Mouse (Mus musculus) inflammation-experienced regulatory T-cells (primary cell): Measurements from ENCODE around the gene Tmem176b. TPM values are rescaled to one million over a fixed set of nuclear protein-coding genes. Genes with fewer than 3 reads are reported as not detected.

Experiments used
- polyA plus RNA-seq, 2 experiments: library from polyadenylated mRNA; unstranded; fragments of 100-300 nt; shearing (Covaris generic); gene quantifications; one replicate each; pipeline ENCODE4 v1.2.1; 2017

Gene Tmem176b
- polyA plus RNA-seq = 10 to 100 TPM in 1 of 2 experiments, 1 to 10 TPM in 1; 6.2 to 14.1 TPM

GRCm38 (mm10) chr6:48840973-48841625 is at the start of gene Tmem176b:
TSS of gene Tmem176b (minus strand) at chr6:48841496.

GRCm38 (mm10) chr6:48872596-48872995 is 31.3 kb upstream of the Tmem176b start, which contains the start of gene Aoc1:
TSS of gene Aoc1 (plus strand) at chr6:48872896.

GRCm38 (mm10) chr6:48840371-48840969 is 826 bp downstream of the Tmem176b start, which contains the start of gene Tmem176a:
TSS of gene Tmem176a (plus strand) at chr6:48840919.

Other genes with a start within 250 kb of the Tmem176b start
- 1 to 10 TPM; 5.7 to 5.9 TPM for gene Repin1, start 247.6 kb downstream of the Tmem176b start, polyA plus RNA-seq
- not detected for gene Gm44965, start 247.6 kb downstream of the Tmem176b start, polyA plus RNA-seq
- 1 to 10 TPM; 7.8 to 9.4 TPM for gene Zfp775, start 239.4 kb downstream of the Tmem176b start, polyA plus RNA-seq
- gene AI854703, start 214.7 kb downstream of the Tmem176b start, polyA plus RNA-seq = 1 to 10 TPM; 3.7 to 4.2 TPM
- gene Gimap8, start 194.3 kb downstream of the Tmem176b start, polyA plus RNA-seq = 100 to 1,000 TPM; 148 TPM
- 100 to 1,000 TPM; 259 to 273 TPM for gene Gimap9, start 165.4 kb downstream of the Tmem176b start, polyA plus RNA-seq
- gene Gimap4, start 156.9 kb downstream of the Tmem176b start, polyA plus RNA-seq = 1,000 to 10,000 TPM; 1,107 to 1,335 TPM
- gene Gimap6, start 133.3 kb downstream of the Tmem176b start, polyA plus RNA-seq = 100 to 1,000 TPM; 791 to 847 TPM
- 10 to 100 TPM; 17.0 to 31.4 TPM for gene Gm28053, start 122.9 kb downstream of the Tmem176b start, polyA plus RNA-seq
- 100 to 1,000 TPM; 197 to 372 TPM for gene Gimap7, start 122.9 kb downstream of the Tmem176b start, polyA plus RNA-seq
- 100 to 1,000 TPM; 528 to 608 TPM for gene Gimap1, start 102.4 kb downstream of the Tmem176b start, polyA plus RNA-seq
- gene Gimap5, start 95.3 kb downstream of the Tmem176b start, polyA plus RNA-seq = 100 to 1,000 TPM; 138 to 215 TPM
- gene Gimap3, start 70.6 kb downstream of the Tmem176b start, polyA plus RNA-seq = 1,000 to 10,000 TPM; 1,428 to 1,859 TPM
- gene Tmem176a, start 577 bp downstream of the Tmem176b start, polyA plus RNA-seq = 1 to 10 TPM; 4.1 to 6.9 TPM
- gene Aoc1, start 31.4 kb upstream of the Tmem176b start, polyA plus RNA-seq = 1 to 10 TPM in 1 of 2 experiments, under 1 TPM in 1; 0.16 to 3.0 TPM
- not detected for gene 1600015I10Rik, start 88.4 kb upstream of the Tmem176b start, polyA plus RNA-seq
- not detected for gene Doxl2, start 133.5 kb upstream of the Tmem176b start, polyA plus RNA-seq
- gene Svs1, start 145.4 kb upstream of the Tmem176b start, polyA plus RNA-seq = under 1 TPM; 0.10 to 0.83 TPM
- gene Gpnmb, start 195.1 kb upstream of the Tmem176b start, polyA plus RNA-seq = 1 to 10 TPM; 1.4 to 3.6 TPM
- 10 to 100 TPM; 71.3 to 77.4 TPM for gene Malsu1, start 232.3 kb upstream of the Tmem176b start, polyA plus RNA-seq